Mouse (Mus musculus): ENCODE measurements around the gene Slc25a14.

The Slc25a14 gene

DNA sequence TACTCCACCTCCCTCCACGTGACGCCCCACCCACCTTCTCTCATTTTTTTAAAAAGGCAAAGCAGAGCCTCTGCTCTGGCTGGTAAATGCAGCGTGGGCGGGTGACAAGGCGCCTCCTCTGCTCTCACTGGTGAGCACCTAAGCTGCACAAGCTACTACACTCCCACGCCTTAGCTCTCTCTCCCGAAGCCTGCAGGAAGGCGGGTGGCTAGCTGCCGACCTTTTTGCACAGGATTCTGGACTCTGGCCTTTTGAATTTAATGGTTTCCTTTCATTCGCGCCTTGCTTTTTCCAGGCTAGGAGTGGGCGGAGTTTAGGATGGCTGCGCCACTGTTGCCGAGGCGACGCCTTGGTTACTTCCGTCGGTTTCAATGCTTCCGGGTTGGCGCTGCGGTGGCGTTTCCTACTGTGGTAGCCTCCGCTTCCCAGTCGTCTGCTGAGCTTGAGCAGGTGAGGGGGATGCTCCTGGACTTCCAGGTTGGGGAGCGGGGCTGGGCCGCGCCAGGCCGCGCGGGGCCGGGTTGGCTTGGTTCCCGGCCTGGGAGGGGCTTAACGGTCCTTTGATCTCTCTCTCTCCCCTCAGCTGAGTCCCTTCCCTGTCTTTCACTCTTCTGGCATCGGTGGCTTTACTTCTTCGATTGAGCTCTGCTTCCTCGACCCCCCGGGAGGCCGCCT, at the start of gene Slc25a14:
Gene Slc25a14, plus strand, starts transcription at position 35 of the 675 bp plus-strand sequence.
- WGBS: 2% methylated on average over 38 of the region's 38 CpGs

DNA sequence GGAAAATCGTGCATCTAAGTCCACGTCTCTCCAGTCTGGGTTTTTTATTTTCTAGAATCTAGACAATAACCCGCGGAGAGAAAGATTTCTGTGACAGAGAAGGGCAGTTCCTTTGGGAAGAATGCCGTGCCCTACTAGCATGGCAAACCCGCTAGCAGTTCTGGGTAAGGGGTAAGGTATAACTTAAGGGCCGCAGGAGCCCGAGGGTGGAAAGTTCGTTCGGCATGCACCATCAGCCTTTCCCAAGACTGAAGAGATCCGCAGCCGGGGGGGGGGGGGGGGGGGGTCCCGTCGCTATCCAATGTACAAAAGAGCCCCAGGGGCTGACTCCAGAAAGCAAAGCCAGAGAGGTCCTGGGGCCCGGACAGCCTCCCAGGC, 29.5 kb upstream of the Slc25a14 start:
- 9% methylated on average over 12 of the region's 15 CpGs for WGBS

DNA sequence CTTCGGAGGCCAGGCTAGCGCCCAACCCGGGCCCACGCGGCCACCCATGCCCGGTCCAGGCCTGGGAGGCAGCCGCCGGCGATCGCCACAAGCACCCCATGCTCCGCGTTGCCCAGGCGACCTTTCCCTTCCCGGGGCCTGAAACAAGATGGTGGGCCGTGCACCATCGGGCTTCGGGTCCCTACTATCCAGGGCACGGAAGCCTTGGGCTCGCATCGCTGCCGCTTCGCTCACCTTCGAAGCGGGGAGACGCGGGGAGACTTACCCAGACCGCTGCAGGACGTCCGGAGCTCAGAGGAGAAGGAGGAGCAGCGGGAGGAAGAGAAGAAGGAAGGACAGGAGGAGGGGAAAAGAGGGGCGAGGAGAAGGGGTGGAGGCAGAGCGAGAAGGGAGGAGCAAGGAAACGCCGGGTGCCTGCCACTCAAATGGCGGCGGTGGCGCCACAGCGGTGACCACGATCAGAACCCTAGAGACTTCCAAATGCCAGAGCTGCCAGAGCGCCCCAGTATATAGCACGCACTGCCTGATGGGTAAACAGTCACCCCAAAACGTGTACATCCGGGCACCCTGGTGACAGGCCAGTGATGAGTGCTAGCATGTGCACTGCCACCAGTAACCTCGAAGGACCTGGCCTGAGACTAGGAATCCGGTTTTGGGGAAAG, 29.0 kb upstream of the Slc25a14 start, which contains the start of gene Zfp280c:
Gene Zfp280c, minus strand, starts transcription at position 406 of the 662 bp plus-strand sequence.
- 3% methylated on average over 44 of the region's 45 CpGs for WGBS

DNA sequence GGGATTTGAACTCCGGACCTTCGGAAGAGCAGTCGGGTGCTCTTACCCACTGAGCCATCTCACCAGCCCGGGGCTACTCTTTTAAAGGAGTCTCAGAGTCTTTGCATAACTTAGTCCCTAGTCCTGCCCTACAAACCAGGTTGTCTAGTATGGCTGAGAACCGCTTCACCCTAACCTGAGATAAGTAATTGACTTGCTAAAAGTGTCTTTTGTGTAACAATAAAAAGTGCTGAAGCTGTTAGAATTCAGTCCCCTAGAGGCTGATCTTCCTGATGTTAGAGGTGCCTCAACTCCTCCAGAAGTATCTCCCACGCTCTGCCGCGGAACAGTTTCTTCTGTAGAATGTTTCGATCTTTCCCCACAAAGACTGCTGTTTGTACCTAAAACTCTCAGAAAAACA, 27.2 kb upstream of the Slc25a14 start:
- WGBS: 84% methylated on average over 9 of the region's 9 CpGs

DNA sequence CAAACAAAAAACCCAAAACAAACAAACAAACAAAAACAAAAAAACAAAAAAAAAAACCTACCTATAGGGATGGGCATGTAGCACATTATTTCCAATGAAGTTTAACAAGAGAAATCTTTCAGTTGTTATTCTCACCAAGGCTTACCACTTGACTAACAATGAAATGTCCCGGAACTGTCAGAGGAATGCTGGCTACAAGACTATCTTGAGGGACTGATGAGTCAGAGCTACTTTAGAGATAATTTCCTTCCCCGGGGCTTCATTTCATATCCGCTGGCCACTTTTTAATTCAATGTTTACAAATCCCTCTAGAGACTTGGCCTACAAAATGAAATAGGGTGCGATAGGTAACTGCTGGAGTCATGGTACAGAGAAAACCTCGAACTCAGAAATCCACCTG, 26.3 kb upstream of the Slc25a14 start:
- 89% methylated on average over 5 of the region's 5 CpGs for WGBS

DNA sequence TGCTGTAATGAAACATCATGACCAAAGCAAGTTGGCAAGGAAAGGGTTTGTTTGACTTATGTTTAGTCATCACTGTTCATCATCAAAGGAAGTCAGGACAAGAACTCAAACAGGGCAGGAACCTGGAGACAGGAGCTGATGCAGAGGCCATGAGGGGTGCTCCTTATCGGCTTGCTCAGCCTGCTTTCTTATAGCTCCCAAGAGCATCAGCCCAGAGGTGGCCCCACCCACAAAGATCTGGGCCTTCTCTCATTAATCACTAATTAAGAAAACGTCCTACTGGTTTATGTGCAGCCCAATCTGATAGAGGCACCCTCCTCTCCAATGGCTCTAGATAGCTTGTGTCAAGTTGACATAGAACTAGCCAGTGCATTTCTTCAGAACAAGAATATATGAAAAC, 18.3 kb upstream of the Slc25a14 start:
- 56% methylated on average over 2 of the region's 2 CpGs for WGBS

DNA sequence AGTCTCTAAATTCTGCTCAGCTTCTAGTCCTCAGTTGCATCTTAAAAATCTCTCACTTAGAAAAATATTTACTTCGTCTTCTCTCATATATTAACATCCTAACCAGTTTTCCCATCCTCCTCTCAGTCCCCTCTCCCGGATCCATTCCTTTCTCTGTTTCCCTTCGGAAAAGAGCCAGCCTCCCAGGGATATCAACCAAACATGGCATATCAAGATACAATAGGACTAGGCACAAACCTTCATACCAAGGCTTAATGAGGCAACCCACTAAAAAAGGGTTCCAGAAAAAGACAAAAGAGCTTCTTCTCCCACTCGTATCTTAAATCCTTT, 199 bp upstream of the Slc25a14 start:
- 7% methylated on average over 4 of the region's 4 CpGs for WGBS

DNA sequence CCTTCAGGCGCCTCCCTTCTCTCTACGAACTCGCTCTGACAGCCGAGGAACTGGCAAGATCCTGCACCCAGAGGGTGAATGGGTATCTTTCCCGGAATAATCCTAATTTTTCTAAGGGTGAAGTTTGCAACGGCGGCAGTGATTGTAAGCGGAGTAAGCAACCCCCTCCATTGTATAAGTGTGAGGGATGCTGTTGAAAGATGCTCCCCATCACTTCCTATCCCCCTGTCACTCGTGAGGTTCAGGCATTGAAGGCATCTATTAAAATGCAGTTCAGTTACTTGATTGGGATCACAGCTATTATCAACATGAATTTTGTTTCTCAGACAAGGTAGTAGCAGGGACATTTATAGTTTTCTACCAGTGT, 824 bp downstream of the Slc25a14 start:
- WGBS: 4% methylated on average over 9 of the region's 9 CpGs

DNA sequence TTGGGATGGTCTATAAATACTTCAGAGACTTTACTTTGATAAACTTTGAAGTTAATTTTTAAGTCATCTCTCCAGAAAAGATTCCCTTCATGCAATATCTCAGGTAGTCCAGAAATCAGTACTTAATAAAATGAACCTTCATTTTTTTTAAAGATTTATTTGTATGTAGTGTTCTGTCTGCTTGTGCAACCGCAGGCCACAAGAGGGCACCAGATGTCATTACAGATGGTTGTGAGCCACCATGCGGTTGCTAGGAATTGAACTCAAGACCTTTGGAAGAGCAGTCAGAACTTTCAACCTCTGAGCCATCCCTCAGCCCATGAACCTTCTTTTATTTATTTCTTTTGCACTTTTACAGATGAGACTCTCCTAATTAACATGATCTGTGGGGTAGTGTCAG, 13.8 kb downstream of the Slc25a14 start:
- WGBS: 63% methylated on average over 2 of the region's 2 CpGs

DNA sequence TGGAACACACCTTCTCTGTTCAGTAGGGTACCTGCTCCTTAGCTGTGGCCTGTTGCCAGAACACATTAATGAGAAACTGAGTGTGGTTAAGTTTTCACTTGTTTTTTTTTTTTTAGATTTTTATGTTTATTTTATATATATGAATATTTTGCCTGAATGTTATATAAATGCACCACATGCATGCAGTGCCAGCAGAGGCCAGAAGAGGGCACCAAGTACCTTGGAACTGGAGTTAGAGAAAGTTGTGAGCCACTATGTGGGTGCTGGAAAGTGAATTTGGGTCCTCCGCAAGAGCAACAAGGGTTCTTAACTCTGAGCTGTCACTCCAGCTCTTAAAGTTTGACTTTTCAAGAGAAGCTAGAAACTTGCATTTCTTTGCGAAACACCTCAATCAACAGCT, 20.9 kb downstream of the Slc25a14 start:
- 88% methylated on average over 2 of the region's 2 CpGs for WGBS

DNA sequence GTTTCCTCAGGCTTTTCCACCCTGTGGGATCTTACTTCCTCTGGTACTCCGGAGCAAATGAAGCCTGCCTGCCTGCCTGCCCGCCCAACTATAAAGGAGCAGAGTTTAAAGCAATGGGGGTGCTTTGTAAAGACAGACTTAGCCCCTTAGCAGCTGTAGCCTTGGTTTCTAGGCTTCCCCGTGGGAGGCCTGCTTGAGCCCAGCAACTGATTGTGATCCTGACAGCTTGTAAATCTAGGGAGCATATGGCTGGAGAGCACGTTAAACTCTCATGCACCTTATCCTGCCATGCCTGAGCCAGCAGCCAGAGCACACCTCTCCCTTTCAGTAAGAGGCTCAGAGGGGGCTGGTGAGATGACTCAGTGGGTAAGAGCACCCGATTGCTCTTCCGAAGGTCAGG, 43.6 kb downstream of the Slc25a14 start:
- 30% methylated on average over 6 of the region's 6 CpGs for WGBS

DNA sequence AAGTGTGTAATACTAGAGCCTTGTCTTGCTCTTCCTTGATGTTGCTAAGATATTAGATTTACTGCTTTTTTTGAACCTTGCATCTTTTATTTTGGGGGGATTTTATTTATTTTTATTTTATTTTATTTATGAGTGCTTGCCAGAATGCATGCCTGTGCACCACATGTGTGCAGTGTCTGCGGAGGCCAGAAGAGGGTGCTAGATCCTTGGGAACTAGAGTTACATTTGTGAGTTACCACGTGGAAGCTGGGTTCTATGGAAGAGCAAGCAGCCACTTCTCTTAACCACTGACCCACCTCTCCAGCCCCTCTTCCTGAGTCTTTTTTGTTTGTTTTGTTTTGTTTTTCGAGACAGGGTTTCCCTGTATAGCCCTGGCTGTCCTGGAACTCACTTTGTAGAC, 46.4 kb downstream of the Slc25a14 start:
- WGBS: 73% methylated on average over 3 of the region's 3 CpGs

DNA sequence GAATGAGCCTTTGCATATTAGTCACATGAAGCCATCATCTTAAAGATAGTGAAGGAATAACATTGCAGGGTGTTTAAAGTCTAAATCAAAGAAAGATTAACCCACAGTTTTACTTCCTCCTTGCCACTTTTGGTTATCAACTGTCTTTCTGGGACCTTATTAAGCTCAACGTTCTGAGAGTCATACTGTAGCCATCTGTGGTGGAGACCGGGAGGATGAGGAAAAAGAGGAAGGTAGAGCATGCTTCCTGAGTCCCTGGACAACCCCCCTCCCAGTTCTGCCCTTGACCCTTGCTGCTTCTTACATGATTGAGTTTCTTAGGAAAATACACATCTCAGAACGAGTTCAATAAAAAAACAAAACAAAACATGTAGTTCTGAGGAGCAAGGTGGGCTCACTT, 48.5 kb downstream of the Slc25a14 start:
- WGBS: 72% methylated on average over 3 of the region's 3 CpGs

DNA sequence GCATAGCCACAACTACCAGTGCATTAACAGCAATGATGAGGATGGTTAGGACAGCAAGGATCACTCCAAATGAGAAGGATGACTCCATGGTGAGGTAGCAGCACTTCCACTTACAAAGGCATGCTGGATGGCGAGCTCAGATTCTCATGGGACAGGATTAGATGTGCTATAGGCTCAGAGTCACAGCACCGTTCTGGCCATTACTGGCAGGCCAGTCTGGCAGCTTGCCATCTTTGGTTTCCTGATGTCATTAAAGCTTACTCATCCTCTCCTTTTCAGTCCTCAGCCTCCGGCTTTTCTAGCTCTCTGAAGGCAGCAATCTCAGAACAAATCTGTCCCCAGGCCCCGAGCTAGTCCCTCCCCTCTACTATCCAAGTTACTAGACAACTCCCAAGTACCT, 51.0 kb downstream of the Slc25a14 start, which contains the start of gene Gpr119:
Gene Gpr119, minus strand, starts transcription at position 308 of the 400 bp plus-strand sequence.
- WGBS: 55% methylated on average over 4 of the region's 4 CpGs

DNA sequence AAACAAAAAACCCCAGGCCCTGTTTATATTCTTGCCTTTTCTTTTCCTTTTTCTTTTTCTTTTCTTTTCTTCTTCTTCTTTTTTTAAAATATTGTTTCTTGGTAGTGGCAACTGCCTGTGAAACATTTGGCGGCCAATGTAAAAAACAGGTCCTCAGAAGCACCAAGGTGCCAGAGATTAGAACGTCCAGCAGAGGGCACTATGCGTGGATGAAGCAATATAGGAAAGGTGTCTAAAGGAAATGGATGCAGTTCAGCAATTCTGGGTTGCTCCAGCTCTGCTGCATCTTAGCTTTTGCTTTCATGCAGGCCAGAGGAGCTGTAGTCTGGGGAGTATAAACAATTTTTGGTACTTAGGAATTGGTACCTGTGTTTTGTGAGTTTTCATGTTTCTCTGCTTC, 60.2 kb downstream of the Slc25a14 start:
- 9% methylated on average over 3 of the region's 3 CpGs for WGBS

DNA sequence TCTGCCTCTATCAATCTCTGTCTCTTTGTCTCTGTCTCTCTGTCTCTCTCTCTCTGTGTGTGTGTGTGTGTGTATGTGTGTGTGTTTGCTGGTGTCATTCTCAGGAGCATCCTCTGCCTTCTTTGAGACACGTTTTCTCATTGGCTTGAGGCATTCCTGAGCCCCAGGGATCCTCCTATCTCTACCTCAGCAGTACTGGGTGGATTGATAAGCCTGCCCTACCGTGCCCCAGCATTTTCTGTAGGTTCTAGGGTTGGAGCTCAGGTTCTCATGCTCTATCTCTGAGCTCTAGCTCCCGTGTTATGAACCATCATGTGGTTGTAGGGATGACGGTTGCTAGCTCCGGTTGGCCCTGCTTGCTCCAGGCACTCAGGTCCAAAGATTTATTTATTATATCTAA, 60.6 kb downstream of the Slc25a14 start:
- 77% methylated on average over 5 of the region's 5 CpGs for WGBS

DNA sequence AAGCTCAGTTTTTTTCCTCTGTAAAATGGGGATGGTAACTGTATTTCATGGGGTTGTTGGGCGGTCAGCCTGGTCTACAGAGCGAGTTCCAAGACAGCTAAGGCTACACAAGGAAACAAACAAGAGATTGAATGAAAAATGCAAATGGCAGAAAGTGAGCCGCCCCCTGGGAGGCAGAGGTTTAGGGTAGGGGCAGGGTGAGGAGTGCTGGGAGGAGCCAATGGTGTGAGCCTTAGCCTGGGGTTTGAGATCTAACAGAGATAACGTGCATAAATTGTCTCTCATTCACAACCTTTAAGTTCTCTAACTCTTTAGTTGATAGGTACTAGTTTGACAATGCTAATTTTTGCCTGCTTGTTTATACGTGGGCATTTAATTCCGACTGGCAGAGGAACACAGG, 71.2 kb downstream of the Slc25a14 start:
- 3% methylated on average over 6 of the region's 6 CpGs for WGBS

DNA sequence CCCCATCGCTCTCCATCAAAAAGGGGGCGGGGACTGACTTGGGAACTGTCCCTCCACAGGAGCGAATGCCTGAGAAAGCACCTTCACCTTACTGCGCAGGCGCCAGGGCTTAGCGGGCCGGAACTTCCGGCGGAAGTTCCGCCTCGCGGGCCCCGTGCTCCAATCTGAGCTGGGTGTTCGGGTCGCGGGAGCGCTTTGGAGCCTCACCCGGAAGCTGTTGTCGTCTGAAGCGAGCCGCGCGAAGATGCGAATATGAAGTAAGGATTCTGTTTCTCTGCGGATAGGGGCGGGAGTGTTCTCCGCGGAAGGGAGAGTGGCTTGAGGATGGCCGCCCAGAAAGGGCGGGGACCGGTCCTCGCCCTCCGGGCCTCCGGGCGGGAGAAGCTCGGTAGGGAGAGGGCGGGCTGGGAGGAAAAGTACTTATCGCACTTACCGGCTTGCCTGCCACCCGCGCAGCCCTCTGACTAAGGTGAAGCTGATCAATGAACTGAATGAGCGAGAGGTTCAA, 71.7 kb downstream of the Slc25a14 start, which contains the start of gene Rbmx2:
Gene Rbmx2, plus strand, starts transcription at position 141 of the 508 bp plus-strand sequence.
- 2% methylated on average over 41 of the region's 42 CpGs for WGBS

DNA sequence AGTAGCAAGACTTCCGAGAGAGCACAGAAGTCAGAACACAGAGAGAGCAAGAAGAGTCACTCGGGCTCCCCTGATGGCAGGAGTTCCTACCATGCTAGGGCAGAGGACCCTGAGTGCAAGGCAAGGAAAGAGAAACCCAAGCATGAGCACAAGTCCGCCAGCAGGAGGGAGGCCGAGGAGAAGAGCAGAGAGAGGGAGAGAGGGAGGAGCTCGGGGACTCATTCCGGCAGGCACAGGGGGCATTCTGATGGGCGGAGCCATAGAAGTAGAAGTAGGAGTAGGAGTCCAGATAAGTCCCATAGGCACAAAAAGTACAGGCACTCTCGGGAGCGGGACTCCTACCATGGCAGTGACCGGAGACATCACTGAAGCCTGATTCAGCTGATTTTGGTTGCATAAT, 86.5 kb downstream of the Slc25a14 start:
- WGBS: 85% methylated on average over 10 of the region's 10 CpGs

Measured in cerebral cortex, adult 2 months (tissue).